Mouse (Mus musculus) kidney, adult 2 months (tissue): ENCODE measurements around the gene Dmac2. TPM values are rescaled to one million over a fixed set of nuclear protein-coding genes. Genes with fewer than 3 reads are reported as not detected.

Experiments
- DNase-seq: peaks from one replicate; pipeline ENCODE4 v3.0.0; 2021
- H3K27ac ChIP-seq: fragments of 200-500 bp; 2 replicates; pipeline ENCODE4 v1.5.1; 2012; ENCODE audit warnings: low read depth, low read length, control low read depth, inconsistent platforms; ENCODE audit not compliant: insufficient read depth
- H3K27me3 ChIP-seq: fragments of 200-500 bp; replicated peaks from 2 replicates; pipeline ENCODE4 v1.6.1; 2012; ENCODE audit warnings: mild to moderate bottlenecking, moderate library complexity, low read length, inconsistent platforms; ENCODE audit not compliant: control insufficient read depth, insufficient read depth
- H3K36me3 ChIP-seq: fragments of 200-500 bp; 2 replicates; pipeline ENCODE4 v1.6.1; 2012; ENCODE audit warnings: mild to moderate bottlenecking, moderate library complexity, low read length, inconsistent platforms; ENCODE audit not compliant: control insufficient read depth, insufficient read depth
- H3K4me1 ChIP-seq: fragments of 200-500 bp; 2 replicates; pipeline ENCODE4 v1.6.1; 2011; ENCODE audit warnings: low read length; ENCODE audit not compliant: control insufficient read depth, insufficient read depth
- H3K4me3 ChIP-seq: fragments of 200-500 bp; 2 replicates; pipeline ENCODE4 v1.5.1; 2011; ENCODE audit warnings: mild to moderate bottlenecking, low read depth, low read length, control low read depth; ENCODE audit not compliant: insufficient read depth
- CTCF ChIP-seq: fragments of 200-500 bp; conservative IDR thresholded peaks from 2 replicates; pipeline ENCODE4 v1.5.1; 2011; ENCODE audit warnings: low read depth, mild to moderate bottlenecking, control low read depth, low read length, moderate library complexity, mixed read lengths; ENCODE audit not compliant: insufficient read depth, insufficient read length
- POLR2A ChIP-seq: fragments of 200-500 bp; IDR thresholded peaks from one replicate; pipeline ENCODE4 v1.6.1; 2011; ENCODE audit warnings: low read depth, low read length, control low read depth
- WGBS: fragments of 180-500 bp; shearing (Covaris S2); methylation state at CpG from one replicate; pipeline ENCODE4 v1.1.7; 2018; 5-methylcytosine and 5-hydroxymethylcytosine counted together
- polyA plus RNA-seq: library from polyadenylated mRNA; depleted of rRNA; stranded (reverse); fragments of >200 nt; gene quantifications from 2 replicates; pipeline ENCODE4 v1.2.3, GENCODE M21; 2012

Dmac2 gene
- polyA plus RNA-seq, 1 experiment, result 114 TPM

GRCm38 (mm10) chr7:25601346-25601745 lies 17.9 kb upstream of the Dmac2 start:
- WGBS, result 91% methylated on average over 16 of the region's 16 CpGs
- no peak for DNase-seq
- TF ChIP-seq CTCF (no peak), POLR2A (no peak)
- H3K4me1 ChIP-seq, result no peaks in the 10 kb centered on the region; the same call in 1 of the 2 replicates
- H3K27me3 ChIP-seq, result no peaks in the 10 kb centered on the region
- no peak overlapping the region for H3K4me3 ChIP-seq
- no peaks in the 10 kb centered on the region for H3K36me3 ChIP-seq
- H3K27ac ChIP-seq, result no peak overlapping the region

GRCm38 (mm10) chr7:25606625-25607063 lies 12.6 kb upstream of the Dmac2 start:
- TF ChIP-seq POLR2A, result no peak
- TF ChIP-seq CTCF, result no peak
- Histone ChIP-seq H3K27me3 (no peaks in the 10 kb centered on the region), H3K36me3 (no peaks in the 10 kb centered on the region), H3K27ac (peak overlapping the region; percentile 87), H3K4me1 (peaks cover 7% of the 10 kb centered on the region; the same call in 1 of the 2 replicates), H3K4me3 (peak overlapping the region; percentile 34)
- no peak for DNase-seq
- WGBS, result 58% methylated on average over 4 of the region's 4 CpGs

GRCm38 (mm10) chr7:25607196-25607595 lies 12.0 kb upstream of the Dmac2 start:
- Histone ChIP-seq H3K27ac (peak overlapping the region; percentile 87), H3K4me3 (peak overlapping the region; percentile 34), H3K27me3 (no peaks in the 10 kb centered on the region), H3K36me3 (no peaks in the 10 kb centered on the region), H3K4me1 (peaks cover 7% of the 10 kb centered on the region; the same call in 1 of the 2 replicates)
- no peak for TF ChIP-seq POLR2A
- TF ChIP-seq CTCF, result no peak
- 47% methylated on average over 2 of the region's 2 CpGs for WGBS
- peak; percentile 93 for DNase-seq

GRCm38 (mm10) chr7:25610056-25610455 lies 9.2 kb upstream of the Dmac2 start:
- H3K4me1 ChIP-seq, result peaks cover 7% of the 10 kb centered on the region; the same call in 1 of the 2 replicates
- no peak overlapping the region for H3K4me3 ChIP-seq
- no peaks in the 10 kb centered on the region for H3K27me3 ChIP-seq
- 40% methylated on average over 6 of the region's 6 CpGs for whole genome bisulfite sequencing
- no peaks in the 10 kb centered on the region for H3K36me3 ChIP-seq
- TF ChIP-seq POLR2A, result no peak
- no peak for TF ChIP-seq CTCF
- no peak for DNase-seq
- no peak overlapping the region for H3K27ac ChIP-seq

GRCm38 (mm10) chr7:25611501-25611900 lies 7.7 kb upstream of the Dmac2 start:
- H3K27me3 ChIP-seq, result no peaks in the 10 kb centered on the region
- WGBS, result 60% methylated on average over 7 of the region's 7 CpGs
- no peak for DNase-seq
- TF ChIP-seq POLR2A, result no peak
- TF ChIP-seq CTCF, result no peak
- H3K27ac ChIP-seq, result no peak overlapping the region
- no peak overlapping the region for H3K4me3 ChIP-seq
- H3K4me1 ChIP-seq, result peaks cover 12% of the 10 kb centered on the region; the same call in 1 of the 2 replicates
- no peaks in the 10 kb centered on the region for H3K36me3 ChIP-seq

- TF ChIP-seq CTCF, result no peak
- no peak for TF ChIP-seq POLR2A
- WGBS, result 92% methylated on average over 5 of the region's 5 CpGs
- Histone ChIP-seq H3K4me3 (peak overlapping the region; percentile 4), H3K36me3 (no peaks in the 10 kb centered on the region), H3K4me1 (peaks cover 10% of the 10 kb centered on the region; the same call in 1 of the 2 replicates), H3K27me3 (no peaks in the 10 kb centered on the region), H3K27ac (no peak overlapping the region)
- DNase-seq, result no peak
Observed at GRCm38 (mm10) chr7:25614086-25614485, 5.1 kb upstream of the Dmac2 start.

GRCm38 (mm10) chr7:25614831-25615705 lies 4.1 kb upstream of the Dmac2 start:
- Histone ChIP-seq H3K27me3 (no peaks in the 10 kb centered on the region), H3K4me3 (peak overlapping the region; percentile 52), H3K27ac (peak overlapping the region; percentile 83), H3K36me3 (no peaks in the 10 kb centered on the region), H3K4me1 (peaks cover 10% of the 10 kb centered on the region; the same call in 1 of the 2 replicates)
- TF ChIP-seq CTCF, result no peak
- TF ChIP-seq POLR2A, result peak; percentile 32
- 43% methylated on average over 21 of the region's 21 CpGs for WGBS
- peak; percentile 78 for DNase-seq
